Comparison of ENCODE assay signal across 36 mouse cellular contexts in genomic region chr7:130972767-130973166, GRCm38 (mm10). TPM values are rescaled to one million over a fixed set of nuclear protein-coding genes. Genes with fewer than 3 reads are reported as not detected.
DNase-seq lines count a peak whose midpoint lies in the region; ATAC-seq lines count a peak whose summit lies in the region.
"Had no signal": no experiment of that assay in that cellular context is flagged by ENCODE, and none has a peak within 500 bp of the region (broad histone marks: within the 10 kb centered on the region; RNA-seq: fewer than 3 reads in every experiment).

No protein-coding gene starts in this region.

- no peaks in the 10 kb centered on the region for H3K27me3 ChIP-seq in embryonic facial prominence, embryonic 15.5 days
- H3K27me3 ChIP-seq in embryonic facial prominence, embryonic 10.5 days (replicated peaks; ENCODE audit: low read depth, poor library complexity, severe bottlenecking): no peaks in the 10 kb centered on the region
- H3K27me3 ChIP-seq in midbrain, embryonic 14.5 days (ENCODE audit: control insufficient read depth, insufficient read depth, low read length): no peaks in the 10 kb centered on the region
- H3K27me3 ChIP-seq: embryonic facial prominence, embryonic 13.5 days; hindbrain, embryonic 12.5 days; intestine, embryonic 15.5 days; liver, embryonic 12.5 days; midbrain, embryonic 15.5 days; neural tube, embryonic 15.5 days; Patski; stomach, embryonic 15.5 days had no signal

- no peak for DNase-seq in embryonic facial prominence, embryonic 10.5 days (ENCODE audit: low spot score)
- DNase-seq in NIH3T3 (ENCODE audit: low read depth): peak; percentile 77
- DNase-seq in gastrocnemius, adult 18-20 months (ENCODE audit: low spot score): peak; percentile 70
- peak; percentile 72 for DNase-seq in gastrocnemius, postnatal 25 days
- DNase-seq in midbrain, embryonic 14.5 days: no peak
- no peak for DNase-seq in urinary bladder, adult 18-20 months (ENCODE audit: low spot score in 2 of 2)
- DNase-seq in embryo, embryonic 10.5 days (ENCODE audit: low spot score): no peak
- DNase-seq: adrenal gland, postnatal 36 days; cerebellum, adult 8-10 months; cerebellum, postnatal 36 days; embryo, embryonic 11 days; heart, postnatal 14 days; kidney, adult 8-10 months; kidney, postnatal 4 days; liver, postnatal 0 days; retina, postnatal 1 day; right cerebral cortex, postnatal 14 days had no signal

- H3K4me2 ChIP-seq in embryonic facial prominence, embryonic 15.5 days (replicated peaks): no peak overlapping the region
- H3K4me2 ChIP-seq in midbrain, embryonic 14.5 days (ENCODE audit: low read length): no peak overlapping the region
- H3K4me2 ChIP-seq: embryonic facial prominence, embryonic 13.5 days; hindbrain, embryonic 12.5 days; intestine, embryonic 15.5 days; liver, embryonic 12.5 days; midbrain, embryonic 15.5 days; neural tube, embryonic 15.5 days; stomach, embryonic 15.5 days had no signal

- WGBS in embryonic facial prominence, embryonic 15.5 days: 57% methylated on average over 9 of the region's 9 CpGs
- WGBS in embryonic facial prominence, embryonic 10.5 days: 86% methylated on average over 9 of the region's 9 CpGs
- 95% methylated on average over 9 of the region's 9 CpGs for WGBS in midbrain, embryonic 14.5 days

- H3K9me3 ChIP-seq in embryonic facial prominence, embryonic 15.5 days (replicated peaks): no peaks in the 10 kb centered on the region
- H3K9me3 ChIP-seq in embryonic facial prominence, embryonic 10.5 days: no peaks in the 10 kb centered on the region
- no peaks in the 10 kb centered on the region for H3K9me3 ChIP-seq in midbrain, embryonic 14.5 days (ENCODE audit: control insufficient read depth, low read length)
- H3K9me3 ChIP-seq: embryonic facial prominence, embryonic 13.5 days; hindbrain, embryonic 12.5 days; intestine, embryonic 15.5 days; liver, embryonic 12.5 days; midbrain, embryonic 15.5 days; neural tube, embryonic 15.5 days; stomach, embryonic 15.5 days had no signal

- no peak overlapping the region for H3K4me3 ChIP-seq in embryonic facial prominence, embryonic 15.5 days (replicated peaks)
- H3K4me3 ChIP-seq in embryonic facial prominence, embryonic 10.5 days: no peak overlapping the region
- H3K4me3 ChIP-seq in midbrain, embryonic 14.5 days (replicated peaks; ENCODE audit: low read depth, low read length): no peak overlapping the region
- H3K4me3 ChIP-seq: embryonic facial prominence, embryonic 13.5 days; hindbrain, embryonic 12.5 days; intestine, embryonic 15.5 days; liver, embryonic 12.5 days; midbrain, embryonic 15.5 days; neural tube, embryonic 15.5 days; stomach, embryonic 15.5 days had no signal

- peaks cover 11% of the 10 kb centered on the region for H3K36me3 ChIP-seq in embryonic facial prominence, embryonic 15.5 days
- no peaks in the 10 kb centered on the region for H3K36me3 ChIP-seq in embryonic facial prominence, embryonic 10.5 days (replicated peaks)
- H3K36me3 ChIP-seq in midbrain, embryonic 14.5 days (ENCODE audit: control insufficient read depth, insufficient read depth, low read length): no peaks in the 10 kb centered on the region
- H3K36me3 ChIP-seq: embryonic facial prominence, embryonic 13.5 days; G1E; hindbrain, embryonic 12.5 days; intestine, embryonic 15.5 days; liver, embryonic 12.5 days; midbrain, embryonic 15.5 days; neural tube, embryonic 15.5 days; stomach, embryonic 15.5 days had no signal

- no peak overlapping the region for H3K9ac ChIP-seq in embryonic facial prominence, embryonic 15.5 days
- no peak overlapping the region for H3K9ac ChIP-seq in midbrain, embryonic 14.5 days (replicated peaks; ENCODE audit: low read length)
- H3K9ac ChIP-seq: embryonic facial prominence, embryonic 13.5 days; hindbrain, embryonic 12.5 days; intestine, embryonic 15.5 days; liver, embryonic 12.5 days; liver, postnatal 0 days; midbrain, embryonic 15.5 days; neural tube, embryonic 15.5 days; stomach, embryonic 15.5 days had no signal

- ATAC-seq in embryonic facial prominence, embryonic 15.5 days (ENCODE audit: insufficient number of reproducible peaks, low FRiP score, low TSS enrichment, low read depth): peak; percentile 49; the same call in 1 of the 2 replicates
- no peak for ATAC-seq in midbrain, embryonic 14.5 days (ENCODE audit: low FRiP score, low TSS enrichment)
- ATAC-seq: forebrain, embryonic 14.5 days; hindbrain, postnatal 0 days; intestine, embryonic 15.5 days; liver, embryonic 12.5 days; liver, postnatal 0 days; lung, postnatal 0 days; midbrain, embryonic 15.5 days; Patski had no signal

- H3K27ac ChIP-seq in embryonic facial prominence, embryonic 15.5 days (replicated peaks): no peak overlapping the region
- no peak overlapping the region for H3K27ac ChIP-seq in embryonic facial prominence, embryonic 10.5 days (replicated peaks)
- no peak overlapping the region for H3K27ac ChIP-seq in midbrain, embryonic 14.5 days (replicated peaks; ENCODE audit: low read depth, low read length)
- H3K27ac ChIP-seq: embryonic facial prominence, embryonic 13.5 days; hindbrain, embryonic 12.5 days; hindbrain, postnatal 0 days; intestine, embryonic 15.5 days; kidney, postnatal 0 days; liver, embryonic 12.5 days; midbrain, embryonic 15.5 days; neural tube, embryonic 15.5 days; stomach, embryonic 15.5 days had no signal

- peaks cover 43% of the 10 kb centered on the region for H3K4me1 ChIP-seq in embryonic facial prominence, embryonic 15.5 days
- H3K4me1 ChIP-seq in embryonic facial prominence, embryonic 10.5 days: peaks cover 24% of the 10 kb centered on the region
- H3K4me1 ChIP-seq in midbrain, embryonic 14.5 days (ENCODE audit: control insufficient read depth, insufficient read depth, low read length): peaks cover 3% of the 10 kb centered on the region; the same call in 1 of the 2 replicates
- H3K4me1 ChIP-seq: hindbrain, embryonic 12.5 days had no signal

RNA-seq across cellular contexts. Expression of gene Htra1, which starts 36.9 kb away (rescaled TPM):
- 116 and 122 TPM in 2 replicates for polyA plus RNA-seq in embryonic facial prominence, embryonic 15.5 days (2015; fragmentation: Nextera tagmentation; extraction: Ambion mirVana)
- polyA plus RNA-seq in embryonic facial prominence, embryonic 10.5 days (2016; fragmentation: Nextera tagmentation; extraction: Ambion mirVana): 3.2 and 3.3 TPM in 2 replicates
- total RNA-seq in gastrocnemius, adult 18-20 months (2021): 10 to 100 TPM; 34.2 to 42.4 TPM
- 10 to 100 TPM; 31.9 to 34.9 TPM for total RNA-seq in gastrocnemius, postnatal 25 days (2021)
- 6.9 and 12.7 TPM in 2 replicates for polyA plus RNA-seq in midbrain, embryonic 14.5 days (2014; fragmentation: Nextera tagmentation; extraction: Ambion mirVana)
- total RNA-seq: G1E had no signal
- polyA plus RNA-seq: G1E had no signal

RNA-seq across cellular contexts. Expression of gene Dmbt1, which starts 59.1 kb away (rescaled TPM):
- 0.03 and 0.04 TPM in 2 replicates for polyA plus RNA-seq in embryonic facial prominence, embryonic 15.5 days (2015; fragmentation: Nextera tagmentation; extraction: Ambion mirVana)
- not detected in 2 replicates for polyA plus RNA-seq in embryonic facial prominence, embryonic 10.5 days (2016; fragmentation: Nextera tagmentation; extraction: Ambion mirVana)
- total RNA-seq in gastrocnemius, adult 18-20 months (2021): not detected
- total RNA-seq in gastrocnemius, postnatal 25 days (2021): not detected
- not detected in 2 replicates for polyA plus RNA-seq in midbrain, embryonic 14.5 days (2014; fragmentation: Nextera tagmentation; extraction: Ambion mirVana)
- total RNA-seq: adrenal gland, postnatal 36 days; hindbrain, postnatal 0 days; layer of hippocampus, adult 8-10 months; layer of hippocampus, postnatal 25 days had no signal
- polyA plus RNA-seq: C2C12; embryonic facial prominence, embryonic 13.5 days; forebrain, embryonic 14.5 days; G1E; heart, embryonic 14.5 days; hindbrain, embryonic 12.5 days; hindbrain, postnatal 0 days; kidney, postnatal 0 days; limb, embryonic 11.5 days; liver, embryonic 12.5 days; lung, postnatal 0 days; neural tube, embryonic 15.5 days; Patski had no signal

Comparison
In these comparisons a context has a peak if more than half of its experiments do, and no peak if none do; other contexts are left out.
1. DNase-seq: peak in NIH3T3 (single experiment), gastrocnemius, adult 18-20 months (single experiment) and gastrocnemius, postnatal 25 days (single experiment); none in embryonic facial prominence, embryonic 10.5 days (single experiment), midbrain, embryonic 14.5 days (single experiment), urinary bladder, adult 18-20 months (0 of 2) and embryo, embryonic 10.5 days (single experiment).